Mouse (Mus musculus) forebrain, embryonic 14.5 days (tissue): ENCODE measurements around the gene Plcb4. TPM values are rescaled to one million over a fixed set of nuclear protein-coding genes. Genes with fewer than 3 reads are reported as not detected.
"Not testable (repeated sequence)": the region's sequence is repeated elsewhere in the genome, so short reads cannot be mapped to it uniquely, and the experiment has no call there.

Experiments used
- ATAC-seq: fragments of 200-750 bp; cut with Nextera tagmentation; 2 replicates; pipeline ENCODE4 v1.8.0; 2017; ENCODE audit warnings: mild to moderate bottlenecking, moderate library complexity
- DNase-seq: peaks from one replicate; pipeline ENCODE4 v3.0.0-alpha.2; 2015; ENCODE audit warnings: low spot score
- H3K27ac ChIP-seq: fragments of 300-500 bp; sonication (generic); 2 replicates; pipeline ENCODE4 v1.5.1; 2014; ENCODE audit warnings: low read depth, mild to moderate bottlenecking, control low read depth, low read length, moderate library complexity
- H3K27me3 ChIP-seq: fragments of 300-500 bp; sonication (generic); replicated peaks from 2 replicates; pipeline ENCODE4 v1.6.1; 2014; ENCODE audit warnings: low read length, control low read depth, mixed read lengths; ENCODE audit not compliant: control insufficient read depth, insufficient read depth
- H3K36me3 ChIP-seq: fragments of 300-500 bp; sonication (generic); 2 replicates; pipeline ENCODE4 v1.6.1; 2014; ENCODE audit warnings: low read length, control low read depth; ENCODE audit not compliant: control insufficient read depth, insufficient read depth
- H3K4me1 ChIP-seq: fragments of 300-500 bp; sonication (generic); 2 replicates; pipeline ENCODE4 v1.6.1; 2014; ENCODE audit warnings: antibody characterized with exemption, low read length, control low read depth; ENCODE audit not compliant: control insufficient read depth, insufficient read depth
- H3K4me2 ChIP-seq: fragments of 300-500 bp; sonication (generic); 2 replicates; pipeline ENCODE4 v1.6.1; 2014; ENCODE audit warnings: mild to moderate bottlenecking, control low read depth, low read length
- H3K4me3 ChIP-seq: fragments of 300-500 bp; sonication (generic); 2 replicates; pipeline ENCODE4 v1.5.1; 2014; ENCODE audit warnings: low read depth, low read length, control low read depth
- H3K9ac ChIP-seq: fragments of 300-500 bp; sonication (generic); 2 replicates; pipeline ENCODE4 v1.6.1; 2014; ENCODE audit warnings: mild to moderate bottlenecking, low read length, control low read depth, moderate library complexity
- H3K9me3 ChIP-seq: fragments of 300-500 bp; sonication (generic); replicated peaks from 2 replicates; pipeline ENCODE4 v1.6.1; 2016; ENCODE audit warnings: low read length, control low read depth, mixed read lengths; ENCODE audit not compliant: control insufficient read depth
- WGBS: fragments of 180-500 bp; shearing (Covaris S2); extraction: QIAGEN DNeasy Blood & Tissue Kit; methylation state at CpG from one replicate; pipeline ENCODE4 v1.1.7; 2014; 5-methylcytosine and 5-hydroxymethylcytosine counted together
- polyA plus RNA-seq: library from polyadenylated mRNA; unstranded; fragments of >200 nt; fragmentation: Nextera tagmentation; extraction: Ambion mirVana; gene quantifications from 2 replicates; pipeline ENCODE4 v1.2.1, GENCODE M21; 2014

Plcb4 gene
- polyA plus RNA-seq, 1 experiment from 2014 or later = 7.1 TPM

GRCm38 (mm10) chr2:135894582-135894981 is 235.8 kb downstream of the Plcb4 start:
- H3K4me3 ChIP-seq = no peak overlapping the region
- ATAC-seq (no peak), DNase-seq (no peak)
- H3K9me3 ChIP-seq = no peaks in the 10 kb centered on the region
- H3K36me3 ChIP-seq = no peaks in the 10 kb centered on the region
- H3K27me3 ChIP-seq = no peaks in the 10 kb centered on the region
- WGBS = 80% methylated on average over 2 of the region's 2 CpGs
- no peak overlapping the region for H3K9ac ChIP-seq
- no peak overlapping the region for H3K4me2 ChIP-seq
- no peak overlapping the region for H3K27ac ChIP-seq
- no peaks in the 10 kb centered on the region for H3K4me1 ChIP-seq

GRCm38 (mm10) chr2:135898025-135898424 is 239.2 kb downstream of the Plcb4 start:
- Histone ChIP-seq H3K9me3 (no peaks in the 10 kb centered on the region), H3K27ac (no peak overlapping the region), H3K27me3 (no peaks in the 10 kb centered on the region), H3K4me1 (no peaks in the 10 kb centered on the region), H3K36me3 (no peaks in the 10 kb centered on the region), H3K4me3 (no peak overlapping the region), H3K4me2 (no peak overlapping the region), H3K9ac (no peak overlapping the region)
- WGBS = 62% methylated on average over 4 of the region's 4 CpGs
- no peak for ATAC-seq
- no peak for DNase-seq

- not testable (repeated sequence) for ATAC-seq
These were observed 241.1 kb downstream of the Plcb4 start for GRCm38 (mm10) chr2:135899931-135900330.

GRCm38 (mm10) chr2:135901015-135901414 is 242.2 kb downstream of the Plcb4 start:
- Histone ChIP-seq H3K4me2 (no peak overlapping the region), H3K36me3 (no peaks in the 10 kb centered on the region), H3K27ac (no peak overlapping the region), H3K9ac (no peak overlapping the region), H3K27me3 (no peaks in the 10 kb centered on the region), H3K4me3 (no peak overlapping the region), H3K9me3 (no peaks in the 10 kb centered on the region), H3K4me1 (no peaks in the 10 kb centered on the region)
- whole genome bisulfite sequencing = 95% methylated on average over 4 of the region's 4 CpGs
- no peak for DNase-seq
- ATAC-seq = no peak

More at GRCm38 (mm10) chr2:135899931-135900330, 241.1 kb downstream of the Plcb4 start:
- DNase-seq, H3K9me3 ChIP-seq, H3K36me3 ChIP-seq, H3K27ac ChIP-seq, H3K27me3 ChIP-seq, H3K4me2 ChIP-seq, H3K9ac ChIP-seq, H3K4me1 ChIP-seq, H3K4me3 ChIP-seq: not testable (repeated sequence)
- 87% methylated on average over 4 of the region's 4 CpGs for WGBS

GRCm38 (mm10) chr2:135904262-135904661 is 245.5 kb downstream of the Plcb4 start:
- Histone ChIP-seq H3K4me2 (no peak overlapping the region), H3K27ac (no peak overlapping the region), H3K9ac (no peak overlapping the region), H3K4me1 (no peaks in the 10 kb centered on the region), H3K27me3 (no peaks in the 10 kb centered on the region), H3K4me3 (no peak overlapping the region), H3K9me3 (no peaks in the 10 kb centered on the region), H3K36me3 (no peaks in the 10 kb centered on the region)
- ATAC-seq (no peak), DNase-seq (no peak)
- 66% methylated on average over 4 of the region's 4 CpGs for WGBS

GRCm38 (mm10) chr2:135904791-135905190 is 246.0 kb downstream of the Plcb4 start:
- Histone ChIP-seq H3K9ac (no peak overlapping the region), H3K4me1 (no peaks in the 10 kb centered on the region), H3K9me3 (no peaks in the 10 kb centered on the region), H3K36me3 (no peaks in the 10 kb centered on the region), H3K4me2 (no peak overlapping the region), H3K27ac (no peak overlapping the region), H3K27me3 (no peaks in the 10 kb centered on the region), H3K4me3 (no peak overlapping the region)
- ATAC-seq (no peak), DNase-seq (no peak)
- WGBS = 96% methylated on average over 4 of the region's 4 CpGs

GRCm38 (mm10) chr2:135914343-135915261 is 255.8 kb downstream of the Plcb4 start:
- no peaks in the 10 kb centered on the region for H3K4me1 ChIP-seq
- DNase-seq (no peak), ATAC-seq (no peak)
- H3K9ac ChIP-seq = no peak overlapping the region
- no peaks in the 10 kb centered on the region for H3K36me3 ChIP-seq
- no peaks in the 10 kb centered on the region for H3K27me3 ChIP-seq
- H3K4me3 ChIP-seq = no peak overlapping the region
- no peak overlapping the region for H3K4me2 ChIP-seq
- 76% methylated on average over 8 of the region's 8 CpGs for WGBS
- H3K9me3 ChIP-seq = no peaks in the 10 kb centered on the region
- H3K27ac ChIP-seq = no peak overlapping the region

GRCm38 (mm10) chr2:135915928-135916327 is 257.1 kb downstream of the Plcb4 start:
- Histone ChIP-seq H3K27me3 (no peaks in the 10 kb centered on the region), H3K4me3 (no peak overlapping the region), H3K9me3 (no peaks in the 10 kb centered on the region), H3K36me3 (no peaks in the 10 kb centered on the region), H3K27ac (no peak overlapping the region), H3K4me2 (no peak overlapping the region), H3K9ac (no peak overlapping the region), H3K4me1 (no peaks in the 10 kb centered on the region)
- 73% methylated on average over 10 of the region's 10 CpGs for WGBS
- DNase-seq (no peak), ATAC-seq (no peak)

GRCm38 (mm10) chr2:135917000-135917399 is 258.2 kb downstream of the Plcb4 start:
- WGBS = 74% methylated on average over 3 of the region's 3 CpGs
- ATAC-seq (no peak), DNase-seq (no peak)
- Histone ChIP-seq H3K27ac (no peak overlapping the region), H3K9ac (no peak overlapping the region), H3K4me1 (no peaks in the 10 kb centered on the region), H3K9me3 (no peaks in the 10 kb centered on the region), H3K4me3 (no peak overlapping the region), H3K36me3 (no peaks in the 10 kb centered on the region), H3K4me2 (no peak overlapping the region), H3K27me3 (no peaks in the 10 kb centered on the region)
